Mouse (Mus musculus): ENCODE data around the gene Mrpl44. TPM values are rescaled to one million over a fixed set of nuclear protein-coding genes. Genes with fewer than 3 reads are reported as not detected.

Mrpl44 gene
- polyA plus RNA-seq, 1 experiment from 2014 or later: 40.0 TPM

DNA sequence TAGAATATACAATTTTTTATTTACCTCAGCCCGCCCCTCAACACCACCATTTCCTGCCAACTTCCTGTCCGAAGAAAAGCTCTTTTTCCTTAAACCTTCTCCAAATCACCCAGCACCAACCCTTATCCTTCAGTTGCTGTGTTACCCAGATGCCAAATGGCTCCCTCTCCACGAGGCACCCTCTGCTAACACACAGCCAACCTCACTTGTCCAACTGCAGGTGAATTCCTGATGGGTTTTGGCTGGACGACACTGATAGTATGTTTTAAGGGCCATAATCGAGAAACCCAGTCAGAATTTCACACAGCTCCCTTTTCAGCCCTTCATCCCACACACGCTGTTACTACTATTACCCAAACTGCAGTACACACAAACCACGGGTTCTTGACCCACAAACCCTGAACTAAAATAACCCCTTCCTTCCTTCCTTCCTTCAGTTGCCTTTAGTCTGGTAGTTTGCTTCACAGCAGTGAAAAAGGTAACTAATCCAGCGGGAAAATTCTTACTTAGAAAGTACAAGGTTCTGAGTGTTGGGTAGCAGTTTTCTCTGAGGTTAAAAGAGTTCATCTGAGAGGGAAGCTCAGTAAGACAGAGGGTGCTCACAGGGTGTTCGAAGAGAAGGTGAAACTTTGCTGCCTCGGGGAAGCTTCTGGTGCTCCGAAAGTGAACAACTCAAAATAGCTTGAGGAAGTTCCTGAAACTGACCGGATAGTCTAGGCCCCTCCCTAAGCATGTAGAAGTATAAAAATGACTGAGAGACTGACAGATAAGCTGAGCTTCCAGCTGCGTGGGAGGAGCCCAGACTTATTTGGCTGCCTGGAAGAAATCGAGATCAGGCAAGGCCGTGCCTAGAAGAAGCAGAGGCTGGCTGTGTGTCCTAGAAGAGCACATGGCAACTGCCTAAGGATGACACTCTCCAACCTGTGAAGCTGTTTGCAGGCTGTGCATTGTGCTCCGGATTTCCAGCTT is 13.3 kb upstream of the Mrpl44 start:
- peaks cover 12% of the 10 kb centered on the region for H3K27me3 ChIP-seq
- DNase-seq (ENCODE audit: low read depth, low spot score): no peak
- ChIA-PET POLR2A (interaction anchor here (0.5 to 1.2 kb wide), 3 partner anchors 12 to 143 kb away, joined by 3 to 5 read pairs (median 4); partner anchors contain the start of gene Mrpl44), CTCF (interaction anchor here (1.3 to 1.4 kb wide), 2 partner anchors 11 to 13 kb away, joined by 3 read pairs; no protein-coding TSS in a partner anchor)
- no peak for TF ChIP-seq CTCF (IDR thresholded peaks at IDR 0.05)
- in situ Hi-C loops (cut with MboI; ENCODE audit: low pct_unique_long_range_greater_than_20kb): no loop called here
- no peak for ATAC-seq

DNA sequence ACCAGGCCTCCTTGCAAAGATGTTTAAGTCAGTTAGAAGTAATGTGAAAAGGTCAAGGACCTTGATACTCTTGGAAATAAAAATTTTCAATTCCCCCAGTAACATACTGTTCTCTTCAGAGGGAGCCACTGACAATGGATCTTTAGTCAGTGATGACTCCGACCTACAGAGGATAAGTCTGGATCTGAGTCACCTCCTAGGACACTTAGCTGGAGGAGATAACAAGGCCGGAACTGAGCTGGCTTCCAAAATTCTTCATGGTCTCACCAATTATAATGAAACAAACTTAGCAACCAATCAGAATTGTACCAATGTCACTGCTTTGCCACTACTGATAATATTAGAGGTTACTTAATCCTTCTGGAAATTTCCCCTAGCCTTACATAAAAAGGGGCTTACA is 11.8 kb upstream of the Mrpl44 start:
- POLR2A ChIA-PET: no interaction called here
- no peak for TF ChIP-seq CTCF (IDR thresholded peaks at IDR 0.05)
- DNase-seq (ENCODE audit: low read depth, low spot score) (no peak), ATAC-seq (no peak)
- CTCF ChIA-PET: interaction anchor here (1.4 kb wide), 1 partner anchor 10 kb away, joined by 3 read pairs; no protein-coding TSS in a partner anchor
- H3K27me3 ChIP-seq: peaks cover 18% of the 10 kb centered on the region
- in situ Hi-C loops (cut with MboI; ENCODE audit: low pct_unique_long_range_greater_than_20kb): no loop called here

DNA sequence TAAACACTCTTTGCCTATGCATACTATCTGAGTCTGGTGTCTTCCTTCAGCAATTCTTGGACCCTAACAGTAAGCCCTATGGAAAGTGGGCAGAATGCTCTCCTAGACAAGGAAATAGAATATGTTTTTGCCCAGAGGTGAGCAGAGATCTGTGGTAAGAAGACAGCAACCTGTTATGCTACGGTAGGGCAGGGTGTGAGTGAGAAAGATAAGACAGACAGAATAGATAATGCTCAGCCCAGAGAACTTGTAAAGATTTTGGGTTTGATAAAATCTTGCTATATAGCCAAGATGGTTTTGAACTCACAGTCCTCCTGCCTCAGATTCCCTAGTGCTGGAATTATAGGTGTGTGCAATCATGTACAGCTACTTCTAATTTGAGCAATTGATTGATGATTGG is 11.3 kb upstream of the Mrpl44 start:
- POLR2A ChIA-PET: no interaction called here

DNA sequence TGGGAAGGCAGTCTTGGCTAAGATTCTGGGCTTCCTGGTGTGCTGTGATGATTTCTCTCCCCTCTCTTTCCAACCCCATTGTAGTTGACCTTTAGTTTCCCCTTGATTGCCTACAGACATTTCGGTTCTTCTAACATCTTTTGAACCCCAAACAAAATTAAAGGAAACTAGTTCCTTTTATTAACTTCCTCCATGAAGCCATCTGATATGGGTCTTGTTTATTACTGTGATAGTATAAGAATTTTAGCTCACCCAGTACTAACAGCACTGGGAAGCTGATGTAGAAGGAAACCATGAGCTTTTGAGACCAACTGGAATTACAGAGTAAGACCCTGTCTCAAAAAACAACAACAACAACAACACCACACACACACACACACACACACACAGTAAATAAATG is 7.6 kb upstream of the Mrpl44 start:
- peaks cover 18% of the 10 kb centered on the region for H3K27me3 ChIP-seq
- DNase-seq (ENCODE audit: low read depth, low spot score): no peak
- no peak for ATAC-seq
- ChIA-PET CTCF (interaction anchor here (1.4 kb wide), 1 partner anchor 12 kb away, joined by 3 read pairs; no protein-coding TSS in a partner anchor), POLR2A (no interaction called here)
- in situ Hi-C loops (cut with MboI; ENCODE audit: low pct_unique_long_range_greater_than_20kb): no loop called here
- no peak for TF ChIP-seq CTCF (IDR thresholded peaks at IDR 0.05)

More for the DNA sequence above, 11.3 kb upstream of the Mrpl44 start:
- in situ Hi-C loops (cut with MboI; ENCODE audit: low pct_unique_long_range_greater_than_20kb): no loop called here
- H3K27me3 ChIP-seq: peaks cover 18% of the 10 kb centered on the region
- no peak for ATAC-seq
- DNase-seq (ENCODE audit: low read depth, low spot score): no peak
- TF ChIP-seq CTCF (IDR thresholded peaks at IDR 0.05): no peak
- CTCF ChIA-PET: interaction anchor here (1.4 kb wide), 1 partner anchor 9 kb away, joined by 3 read pairs; no protein-coding TSS in a partner anchor

DNA sequence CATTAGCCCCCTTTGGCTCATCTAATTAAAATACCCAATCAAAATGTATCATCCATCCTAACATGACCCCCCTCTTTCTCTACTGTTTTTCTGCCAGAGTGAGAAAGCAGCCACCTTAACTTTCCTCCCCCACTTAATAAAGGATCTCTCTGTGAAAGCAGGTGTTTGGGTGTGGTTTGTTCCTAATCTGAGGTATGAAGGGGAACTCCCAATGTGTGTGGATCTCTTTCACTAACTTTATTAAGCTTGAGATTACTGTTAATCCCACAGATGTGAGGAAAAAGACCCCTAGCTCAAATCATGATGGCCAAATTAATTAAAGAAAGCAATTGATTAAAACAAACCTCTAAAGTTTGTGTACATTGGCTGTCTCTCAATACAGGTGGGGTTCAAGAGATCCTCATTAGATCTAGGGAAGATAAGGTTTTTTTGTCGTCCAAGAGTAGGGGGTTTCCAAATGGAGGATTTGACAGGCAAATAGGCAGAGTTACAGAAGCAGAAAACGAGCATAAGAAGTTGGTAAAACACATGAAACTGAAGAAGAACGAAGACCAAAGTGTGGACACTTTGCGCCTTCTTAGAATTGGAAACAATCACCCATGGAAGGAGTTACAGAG is 1.5 kb upstream of the Mrpl44 start:
- DNase-seq (ENCODE audit: low read depth, low spot score): no peak
- POLR2A ChIA-PET: interaction anchor here (0.7 to 1.9 kb wide), 2 partner anchors 12 to 422 kb away, joined by 4 read pairs; no protein-coding TSS in a partner anchor
- no peak for ATAC-seq
- in situ Hi-C loops (cut with MboI; ENCODE audit: low pct_unique_long_range_greater_than_20kb): no loop called here
- TF ChIP-seq CTCF (IDR thresholded peaks at IDR 0.05): no peak
- no peaks in the 10 kb centered on the region for H3K27me3 ChIP-seq
- CTCF ChIA-PET: interaction anchor here (1.0 kb wide), 1 partner anchor 11 kb away, joined by 3 read pairs; no protein-coding TSS in a partner anchor

DNA sequence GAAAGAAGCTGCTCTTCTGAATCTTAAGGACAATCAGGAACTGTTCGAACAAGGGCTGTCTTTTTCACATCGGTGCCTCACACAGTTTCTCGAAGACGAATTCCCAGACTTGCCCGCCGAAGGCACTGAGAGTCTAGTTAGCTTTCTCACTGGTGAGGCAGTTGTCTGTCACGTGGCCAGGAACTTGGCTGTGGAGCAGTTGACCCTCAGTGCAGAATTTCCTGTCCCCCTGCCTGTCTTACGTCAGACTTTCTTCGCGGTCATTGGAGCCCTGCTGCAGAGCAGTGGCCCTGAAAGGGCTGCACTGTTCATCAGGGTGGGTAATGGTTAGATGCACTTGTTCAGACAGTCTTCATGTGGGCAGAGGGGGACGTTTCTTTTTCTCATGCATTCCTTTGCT is 2.2 kb downstream of the Mrpl44 start:
- no peak for TF ChIP-seq CTCF (IDR thresholded peaks at IDR 0.05)
- DNase-seq (ENCODE audit: low read depth, low spot score): no peak
- no peak for ATAC-seq
- POLR2A ChIA-PET: no interaction called here
- in situ Hi-C loops (cut with MboI; ENCODE audit: low pct_unique_long_range_greater_than_20kb): no loop called here
- CTCF ChIA-PET: interaction anchor here (1.3 kb wide), 1 partner anchor 10 kb away, joined by 3 read pairs; no protein-coding TSS in a partner anchor
- no peaks in the 10 kb centered on the region for H3K27me3 ChIP-seq

DNA sequence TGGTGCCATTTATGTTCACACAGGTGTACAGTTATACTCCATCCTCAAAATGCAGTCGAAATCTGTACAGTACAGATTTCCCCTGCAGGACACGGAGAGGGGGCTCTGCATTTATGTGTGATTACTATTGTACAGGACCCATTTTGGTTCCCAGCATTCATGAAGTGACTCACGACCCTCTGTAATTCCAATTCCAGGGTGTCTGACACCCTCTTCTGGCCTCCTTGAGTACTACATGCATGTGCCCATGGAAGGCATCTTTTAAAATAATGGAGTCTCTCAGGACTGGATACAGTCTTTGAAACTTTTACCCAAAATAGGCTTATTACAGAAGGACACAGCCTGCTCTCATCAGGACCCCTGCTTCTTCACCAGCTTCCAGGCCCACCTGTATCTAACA is 6.6 kb downstream of the Mrpl44 start:
- no peaks in the 10 kb centered on the region for H3K27me3 ChIP-seq
- no peak for DNase-seq (ENCODE audit: low read depth, low spot score)
- peak; percentile 46 for TF ChIP-seq CTCF (IDR thresholded peaks at IDR 0.05)
- CTCF ChIA-PET: interaction anchor here (1.2 to 1.3 kb wide), 2 partner anchors 23 to 1058 kb away, joined by 3 read pairs; no protein-coding TSS in a partner anchor
- POLR2A ChIA-PET: interaction anchor here (1.0 kb wide), 1 partner anchor 21 kb away, joined by 5 read pairs; no protein-coding TSS in a partner anchor
- in situ Hi-C loops (cut with MboI; ENCODE audit: low pct_unique_long_range_greater_than_20kb): loop anchor here (10.0 kb wide), 2 partner anchors 322 to 392 kb away; no protein-coding TSS in a partner anchor
- no peak for ATAC-seq

DNA sequence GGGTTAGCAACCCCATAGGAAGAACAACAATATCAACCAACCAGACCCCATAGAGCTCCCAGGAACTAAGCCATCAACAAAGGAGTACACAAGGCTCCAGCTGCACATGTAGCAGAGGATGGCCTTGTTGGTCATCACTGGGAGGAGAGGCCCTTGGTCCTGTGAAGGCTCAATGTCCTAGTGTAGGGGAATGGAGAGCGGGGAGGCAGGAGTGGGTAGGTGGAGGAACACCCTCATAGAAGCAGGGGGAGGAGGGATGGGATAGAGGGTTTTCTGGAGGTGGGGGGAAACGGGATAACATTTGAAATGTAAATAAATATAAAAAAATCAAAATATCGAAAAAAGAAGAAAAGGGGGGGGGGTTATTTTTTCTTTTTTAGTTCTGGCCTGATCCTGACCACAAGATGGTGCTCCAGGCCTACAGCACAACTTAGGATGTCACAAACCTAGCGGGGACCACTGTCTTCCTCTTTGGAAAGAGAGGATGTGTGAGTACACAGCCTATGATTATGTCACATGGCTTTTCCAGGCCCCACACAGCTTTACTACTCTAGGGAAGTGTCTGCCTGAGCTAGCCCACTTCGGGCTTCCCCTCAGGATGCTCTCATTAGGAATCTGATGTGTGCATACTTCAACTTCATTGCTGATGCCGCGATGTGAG is 10.6 kb downstream of the Mrpl44 start:
- in situ Hi-C loops (cut with MboI; ENCODE audit: low pct_unique_long_range_greater_than_20kb): loop anchor here (10.0 kb wide), 2 partner anchors 318 to 388 kb away; no protein-coding TSS in a partner anchor
- ATAC-seq (no peak), DNase-seq (ENCODE audit: low read depth, low spot score) (no peak)
- peak; percentile 57 for TF ChIP-seq CTCF (IDR thresholded peaks at IDR 0.05)
- POLR2A ChIA-PET: no interaction called here
- CTCF ChIA-PET: interaction anchor here (1.0 kb wide), 1 partner anchor 319 kb away, joined by 4 read pairs; no protein-coding TSS in a partner anchor
- peaks cover 4% of the 10 kb centered on the region for H3K27me3 ChIP-seq

DNA sequence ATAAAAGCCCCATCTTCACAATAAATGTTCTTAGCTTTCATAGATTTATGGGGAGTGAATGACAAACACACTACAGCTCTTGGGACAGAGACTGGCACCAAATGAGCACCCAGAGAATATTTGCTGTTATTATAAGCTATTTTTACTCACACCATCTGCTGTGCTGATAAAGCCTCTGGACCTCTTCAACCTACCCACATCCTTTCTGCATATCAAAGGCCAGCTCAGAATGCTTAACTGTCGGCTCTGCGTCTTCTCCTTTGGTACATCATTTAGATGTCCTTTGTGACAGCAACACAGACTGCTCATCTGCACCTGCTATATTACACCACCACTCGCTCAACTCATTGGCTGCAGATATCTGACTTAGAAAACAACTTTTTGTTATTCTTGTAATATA is 21.3 kb downstream of the Mrpl44 start:
- no peak for ATAC-seq
- in situ Hi-C loops (cut with MboI; ENCODE audit: low pct_unique_long_range_greater_than_20kb): no loop called here
- no peak for DNase-seq (ENCODE audit: low read depth, low spot score)
- ChIA-PET CTCF (interaction anchor here (1.0 kb wide), 1 partner anchor 9 kb away, joined by 3 read pairs; no protein-coding TSS in a partner anchor), POLR2A (no interaction called here)
- TF ChIP-seq CTCF (IDR thresholded peaks at IDR 0.05): no peak
- H3K27me3 ChIP-seq: peaks cover 18% of the 10 kb centered on the region

Measured in Patski (cell line).